ENCODE assay signal across 13 mouse cellular contexts in genomic region chr2:174565891-174566290, GRCm38 (mm10).
DNase-seq lines count a peak whose midpoint lies in the region; ATAC-seq and TF ChIP-seq lines count a peak whose summit lies in the region.
"Had no signal": no experiment of that assay in that cellular context is flagged by ENCODE, and none has a peak within 500 bp of the region (broad histone marks: within the 10 kb centered on the region; RNA-seq: fewer than 3 reads in every experiment).

No protein-coding gene starts in this region.

- no peak for TF ChIP-seq CTCF in lung, postnatal 0 days (IDR thresholded peaks at IDR 0.05)
- no peak for TF ChIP-seq CTCF in thymus, adult 2 months (IDR thresholded peaks at IDR 0.05; ENCODE audit: borderline replicate concordance, control insufficient read depth, extremely low read depth, insufficient read depth, low read length, poor library complexity)

- no peak overlapping the region for H3K27ac ChIP-seq in lung, postnatal 0 days (ENCODE audit: low read length)
- H3K27ac ChIP-seq in thymus, adult 2 months (ENCODE audit: control insufficient read depth, insufficient read depth, low read length): peak overlapping the region; percentile 35; the same call in 1 of the 2 replicates
- H3K27ac ChIP-seq in heart, embryonic 10.5 days: no peak overlapping the region

- peak; percentile 23 for DNase-seq in lung, postnatal 25 days (ENCODE audit: low spot score)
- DNase-seq in lung, postnatal 0 days (ENCODE audit: low spot score): no peak
- peak; percentile 22 for DNase-seq in thymus, adult 2 months
- no peak for DNase-seq in right cerebral cortex, postnatal 25 days
- no peak for DNase-seq in ovary, adult 18-20 months (ENCODE audit: low spot score)
- DNase-seq in heart, embryonic 10.5 days (ENCODE audit: low spot score): no peak
- DNase-seq: cerebellum, adult 2 months; heart, adult 11 months; lung, embryonic 14.5 days had no signal

- no peaks in the 10 kb centered on the region for H3K9me3 ChIP-seq in lung, postnatal 0 days (ENCODE audit: low read length)
- H3K9me3 ChIP-seq in heart, embryonic 10.5 days: no peaks in the 10 kb centered on the region
- H3K9me3 ChIP-seq: limb, embryonic 12.5 days had no signal

- no peak for ATAC-seq in lung, postnatal 0 days
- ATAC-seq in CD4-positive, CD25-positive, alpha-beta regulatory T cell, adult 4 months: peak; percentile 97
- ATAC-seq in inflammation-experienced regulatory T-cells, adult 6 months: peak; percentile 96
- ATAC-seq: intestine, postnatal 0 days had no signal

- H3K27me3 ChIP-seq in lung, postnatal 0 days (replicated peaks; ENCODE audit: insufficient read depth, low read length): no peaks in the 10 kb centered on the region
- H3K27me3 ChIP-seq in thymus, adult 2 months (ENCODE audit: control insufficient read depth, insufficient read depth, low read length): no peaks in the 10 kb centered on the region
- no peaks in the 10 kb centered on the region for H3K27me3 ChIP-seq in heart, embryonic 10.5 days (ENCODE audit: insufficient read depth, poor library complexity, severe bottlenecking)
- H3K27me3 ChIP-seq: limb, embryonic 12.5 days had no signal

- H3K4me1 ChIP-seq in lung, postnatal 0 days (ENCODE audit: insufficient read depth, low read depth, low read length): no peaks in the 10 kb centered on the region
- H3K4me1 ChIP-seq in thymus, adult 2 months (replicated peaks; ENCODE audit: control insufficient read depth, insufficient read depth, low read length): peaks cover 18% of the 10 kb centered on the region
- H3K4me1 ChIP-seq in heart, embryonic 10.5 days: peaks cover 4% of the 10 kb centered on the region; the same call in 1 of the 2 replicates

- 61% methylated on average over 7 of the region's 7 CpGs for WGBS in lung, postnatal 0 days
- WGBS in thymus, adult 2 months: 47% methylated on average over 7 of the region's 7 CpGs
- 71% methylated on average over 7 of the region's 7 CpGs for WGBS in heart, embryonic 10.5 days

- TF ChIP-seq POLR2A in thymus, adult 2 months (IDR thresholded peaks at IDR 0.05; ENCODE audit: control insufficient read depth, extremely low read depth, insufficient read depth, low read length, poor library complexity): no peak

- H3K9ac ChIP-seq in lung, postnatal 0 days (replicated peaks; ENCODE audit: low read depth): no peak overlapping the region
- H3K9ac ChIP-seq: limb, embryonic 12.5 days; lung, embryonic 14.5 days had no signal

- no peak for TF ChIP-seq EP300 in lung, postnatal 0 days (IDR thresholded peaks at IDR 0.05)

- H3K4me2 ChIP-seq in lung, postnatal 0 days (replicated peaks; ENCODE audit: low read depth, low read length): no peak overlapping the region
- H3K4me2 ChIP-seq: limb, embryonic 12.5 days; lung, embryonic 14.5 days had no signal

- H3K36me3 ChIP-seq in lung, postnatal 0 days (ENCODE audit: insufficient read depth, low read length): no peaks in the 10 kb centered on the region
- H3K36me3 ChIP-seq in thymus, adult 2 months (ENCODE audit: control insufficient read depth, insufficient read depth, low read length): no peaks in the 10 kb centered on the region
- no peaks in the 10 kb centered on the region for H3K36me3 ChIP-seq in heart, embryonic 10.5 days
- H3K36me3 ChIP-seq: limb, embryonic 12.5 days had no signal

- no peak overlapping the region for H3K4me3 ChIP-seq in lung, postnatal 0 days (ENCODE audit: low read depth, low read length)
- no peak overlapping the region for H3K4me3 ChIP-seq in thymus, adult 2 months (ENCODE audit: control insufficient read depth, insufficient read depth, low read length)
- no peak overlapping the region for H3K4me3 ChIP-seq in heart, embryonic 10.5 days
- H3K4me3 ChIP-seq: limb, embryonic 12.5 days had no signal

Comparison
In these comparisons a context has a peak if more than half of its experiments do, and no peak if none do; other contexts are left out.
1. DNase-seq: peak in lung, postnatal 25 days (single experiment) and thymus, adult 2 months (single experiment); none in lung, postnatal 0 days (single experiment), right cerebral cortex, postnatal 25 days (single experiment), ovary, adult 18-20 months (single experiment) and heart, embryonic 10.5 days (single experiment).